Mouse (Mus musculus): ENCODE measurements around the gene Ddx58. TPM values are rescaled to one million over a fixed set of nuclear protein-coding genes. Genes with fewer than 3 reads are reported as not detected.

Gene Ddx58
- polyA plus RNA-seq, 1 experiment, result 2.8 TPM

DNA sequence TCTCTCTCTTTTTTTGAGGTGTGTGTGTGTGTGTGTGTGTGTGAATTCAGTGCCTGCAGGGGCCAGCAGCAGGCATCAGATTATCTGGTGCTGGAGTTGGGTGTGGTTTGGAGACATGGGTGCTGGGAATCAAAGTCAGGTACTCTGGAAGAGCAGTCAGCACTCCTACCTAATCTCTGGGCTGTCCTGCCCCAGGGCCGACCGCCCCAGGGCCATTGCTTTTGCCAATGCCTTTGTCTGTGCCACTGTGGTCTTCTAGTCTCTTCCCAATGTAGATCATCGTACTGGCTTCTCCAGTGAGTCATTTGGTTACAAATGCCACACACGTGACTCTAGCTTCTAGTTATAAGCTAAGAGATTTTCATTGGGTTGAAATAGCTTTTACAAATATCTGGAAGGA, 84.9 kb downstream of the Ddx58 start:
- TF ChIP-seq POLR2A (IDR thresholded peaks at IDR 0.05; ENCODE audit: borderline replicate concordance, extremely low read depth, insufficient read depth, insufficient read length, poor library complexity, severe bottlenecking) (no peak), CTCF (IDR thresholded peaks at IDR 0.05; ENCODE audit: borderline replicate concordance, extremely low read depth, insufficient read depth, insufficient read length) (no peak)
- DNase-seq (ENCODE audit: low read depth), result no peak

Other genes with a start within 250 kb of the Ddx58 start
- 51.0 and 52.3 TPM in 2 replicates for gene Aco1, start 96.7 kb downstream of the Ddx58 start, polyA plus RNA-seq (2012; rRNA removed)
- gene Smim27, start 29.8 kb upstream of the Ddx58 start, polyA plus RNA-seq (2012; rRNA removed), result 4.4 and 7.6 TPM in 2 replicates
- 11.6 and 17.2 TPM in 2 replicates for gene Topors, start 30.0 kb upstream of the Ddx58 start, polyA plus RNA-seq (2012; rRNA removed)
- 116 and 154 TPM in 2 replicates for gene Ndufb6, start 39.6 kb upstream of the Ddx58 start, polyA plus RNA-seq (2012; rRNA removed)
- 0.30 and 0.43 TPM in 2 replicates for gene Tmem215, start 232.4 kb upstream of the Ddx58 start, polyA plus RNA-seq (2012; rRNA removed)